Mouse (Mus musculus) forebrain, embryonic 13.5 days (tissue): ENCODE results near the gene Ifit3b. TPM values are rescaled to one million over a fixed set of nuclear protein-coding genes. Genes with fewer than 3 reads are reported as not detected.
"Not testable (repeated sequence)": the region's sequence is repeated elsewhere in the genome, so short reads cannot be mapped to it uniquely, and the experiment has no call there.

Source experiments
- ATAC-seq: fragments of 200-750 bp; cut with Nextera tagmentation; 2 replicates; pipeline ENCODE4 v1.8.0; 2017
- H3K27ac ChIP-seq: fragments of 300-500 bp; sonication (generic); 2 replicates; pipeline ENCODE4 v1.5.1; 2015; ENCODE audit warnings: inconsistent platforms, mild to moderate bottlenecking, moderate library complexity
- H3K27me3 ChIP-seq: fragments of 300-500 bp; sonication (generic); 2 replicates; pipeline ENCODE4 v1.6.1; 2015; ENCODE audit warnings: mild to moderate bottlenecking, inconsistent platforms
- H3K36me3 ChIP-seq: fragments of 300-500 bp; sonication (generic); 2 replicates; pipeline ENCODE4 v1.6.1; 2015; ENCODE audit warnings: mild to moderate bottlenecking, inconsistent platforms; ENCODE audit not compliant: poor library complexity, severe bottlenecking
- H3K4me1 ChIP-seq: fragments of 300-500 bp; sonication (generic); 2 replicates; pipeline ENCODE4 v1.6.1; 2015; ENCODE audit warnings: inconsistent platforms
- H3K4me2 ChIP-seq: fragments of 300-500 bp; sonication (generic); 2 replicates; pipeline ENCODE4 v1.6.1; 2015; ENCODE audit warnings: inconsistent platforms, mild to moderate bottlenecking, moderate library complexity
- H3K4me3 ChIP-seq: fragments of 300-500 bp; sonication (generic); 2 replicates; pipeline ENCODE4 v1.5.1; 2015; ENCODE audit warnings: mild to moderate bottlenecking, inconsistent platforms
- H3K9ac ChIP-seq: fragments of 300-500 bp; sonication (generic); 2 replicates; pipeline ENCODE4 v1.6.1; 2015; ENCODE audit warnings: mild to moderate bottlenecking, inconsistent platforms
- H3K9me3 ChIP-seq: fragments of 300-500 bp; sonication (generic); replicated peaks from 2 replicates; pipeline ENCODE4 v1.6.1; 2016; ENCODE audit warnings: inconsistent platforms
- WGBS: fragments of 180-500 bp; shearing (Covaris S2); methylation state at CpG from one replicate; pipeline ENCODE4 v1.1.7; 2015; 5-methylcytosine and 5-hydroxymethylcytosine counted together
- polyA plus RNA-seq: library from polyadenylated mRNA; unstranded; fragments of >200 nt; fragmentation: Nextera tagmentation; extraction: Ambion mirVana; gene quantifications from 2 replicates; pipeline ENCODE4 v1.2.1, GENCODE M21; 2015

The Ifit3b gene
- polyA plus RNA-seq, 1 experiment from 2014 or later: not detected

DNA sequence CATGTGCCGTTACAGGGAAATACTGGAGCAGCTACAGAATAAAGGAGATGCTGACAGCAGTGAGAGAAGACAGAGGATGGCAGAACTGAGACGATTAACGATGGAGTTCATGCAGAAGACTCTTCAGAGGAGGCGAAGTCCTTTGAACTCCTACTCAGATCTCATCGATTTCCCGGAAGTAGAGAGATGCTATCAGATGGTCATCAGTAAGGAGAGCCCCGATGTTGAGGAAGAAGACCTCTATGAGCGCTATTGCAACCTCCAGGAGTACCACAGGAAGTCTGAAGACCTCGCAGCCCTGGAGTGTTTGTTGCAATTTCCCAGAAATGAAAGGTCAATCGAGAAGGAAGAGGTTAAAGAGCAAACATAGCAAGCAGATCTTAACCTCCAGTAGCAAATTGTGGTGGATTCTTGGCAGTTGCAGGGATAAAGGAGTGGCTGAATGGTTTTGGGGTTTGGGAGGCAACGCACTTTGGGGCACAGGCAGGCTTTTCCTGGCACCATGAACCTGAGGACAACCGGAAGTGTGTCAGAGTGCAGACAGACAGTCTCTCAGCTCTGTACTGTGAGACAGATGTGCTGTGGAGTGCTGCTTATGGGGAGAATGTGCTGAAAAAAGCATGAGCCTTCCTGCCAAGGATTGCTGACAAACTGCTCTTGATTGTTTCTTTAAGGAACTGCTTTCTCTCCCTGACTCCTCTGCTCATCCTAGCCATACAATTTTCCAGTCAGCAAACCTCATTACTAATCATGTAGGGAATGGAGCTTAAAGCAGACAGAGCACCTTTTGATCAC, 19.7 kb upstream of the Ifit3b start:
- H3K9me3 ChIP-seq, H3K27me3 ChIP-seq, H3K9ac ChIP-seq, H3K4me1 ChIP-seq, ATAC-seq, H3K4me3 ChIP-seq, H3K27ac ChIP-seq, H3K4me2 ChIP-seq, H3K36me3 ChIP-seq: not testable (repeated sequence)
- WGBS: 90% methylated on average over 8 of the region's 12 CpGs

DNA sequence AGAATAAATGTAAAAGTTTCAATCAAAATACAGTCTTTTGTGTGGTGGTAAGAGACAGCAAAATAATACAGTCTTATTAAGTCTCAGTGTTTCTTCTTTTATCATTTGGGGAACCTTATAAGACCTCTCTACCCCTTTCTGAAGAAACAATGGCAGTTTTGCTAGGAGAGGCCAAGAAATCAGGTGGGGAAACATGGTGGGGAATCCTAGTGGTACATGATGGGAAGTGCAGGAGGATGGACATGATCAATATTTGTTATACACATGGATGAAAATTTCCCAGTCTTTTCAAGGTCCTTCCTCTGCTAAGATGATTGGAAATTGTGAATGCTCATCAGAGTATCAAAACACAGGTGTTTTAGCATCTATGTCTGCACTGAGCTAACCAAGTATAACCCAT, 18.8 kb upstream of the Ifit3b start:
- ATAC-seq: no peak
- H3K4me3 ChIP-seq: no peak overlapping the region
- no peak overlapping the region for H3K4me2 ChIP-seq
- H3K4me1 ChIP-seq: no peaks in the 10 kb centered on the region
- H3K27ac ChIP-seq: no peak overlapping the region
- no peaks in the 10 kb centered on the region for H3K36me3 ChIP-seq
- no peaks in the 10 kb centered on the region for H3K9me3 ChIP-seq
- H3K9ac ChIP-seq: no peak overlapping the region
- no peaks in the 10 kb centered on the region for H3K27me3 ChIP-seq

DNA sequence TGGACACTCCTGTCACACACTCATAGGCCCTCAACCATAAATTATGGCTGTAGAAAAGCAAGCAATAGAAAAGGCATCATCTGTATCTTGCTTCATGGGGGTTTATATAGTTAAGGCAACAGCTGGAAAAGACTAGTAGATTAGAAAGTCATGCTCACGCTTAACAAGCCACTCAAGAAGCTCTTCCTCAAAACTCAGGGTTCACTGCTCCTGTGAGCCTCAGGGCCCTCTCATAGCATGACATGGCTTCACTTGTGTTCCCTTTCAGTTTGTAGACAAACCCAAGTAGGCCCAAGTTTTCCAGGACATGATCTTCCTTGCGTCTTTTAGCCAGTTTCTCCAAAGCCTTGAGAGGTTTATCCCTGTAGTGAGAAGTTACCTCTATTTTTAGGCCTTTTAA, 14.3 kb upstream of the Ifit3b start:
- no peaks in the 10 kb centered on the region for H3K9me3 ChIP-seq
- 91% methylated on average over 2 of the region's 2 CpGs for WGBS
- H3K9ac ChIP-seq: no peak overlapping the region
- H3K27me3 ChIP-seq: no peaks in the 10 kb centered on the region
- no peaks in the 10 kb centered on the region for H3K36me3 ChIP-seq
- no peak for ATAC-seq
- H3K4me1 ChIP-seq: no peaks in the 10 kb centered on the region
- no peak overlapping the region for H3K4me3 ChIP-seq
- H3K27ac ChIP-seq: no peak overlapping the region
- no peak overlapping the region for H3K4me2 ChIP-seq

DNA sequence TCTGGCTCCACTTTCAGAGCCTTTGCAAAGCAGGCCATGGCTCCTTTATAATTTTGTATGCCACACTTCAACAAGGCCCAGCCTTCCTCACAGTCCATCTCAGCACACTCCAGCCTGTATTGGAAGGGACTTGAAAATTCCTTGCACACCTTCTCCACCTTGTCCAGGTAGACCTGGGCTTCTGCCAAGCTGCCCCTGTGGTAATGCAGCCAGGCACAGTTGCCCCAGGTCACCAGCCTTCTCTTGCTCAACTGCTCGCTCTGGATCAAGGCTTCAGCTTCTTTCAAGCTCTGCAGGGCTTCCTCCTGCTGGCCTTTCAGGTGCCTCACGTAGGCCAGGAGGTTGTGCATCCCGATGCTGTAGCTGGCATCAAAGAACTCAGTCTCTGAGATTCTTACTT, 13.2 kb upstream of the Ifit3b start:
- not testable (repeated sequence) for H3K4me1 ChIP-seq, H3K27ac ChIP-seq, H3K9ac ChIP-seq, H3K27me3 ChIP-seq, H3K9me3 ChIP-seq, H3K36me3 ChIP-seq, H3K4me3 ChIP-seq, H3K4me2 ChIP-seq, ATAC-seq
- 82% methylated on average over 3 of the region's 3 CpGs for WGBS

DNA sequence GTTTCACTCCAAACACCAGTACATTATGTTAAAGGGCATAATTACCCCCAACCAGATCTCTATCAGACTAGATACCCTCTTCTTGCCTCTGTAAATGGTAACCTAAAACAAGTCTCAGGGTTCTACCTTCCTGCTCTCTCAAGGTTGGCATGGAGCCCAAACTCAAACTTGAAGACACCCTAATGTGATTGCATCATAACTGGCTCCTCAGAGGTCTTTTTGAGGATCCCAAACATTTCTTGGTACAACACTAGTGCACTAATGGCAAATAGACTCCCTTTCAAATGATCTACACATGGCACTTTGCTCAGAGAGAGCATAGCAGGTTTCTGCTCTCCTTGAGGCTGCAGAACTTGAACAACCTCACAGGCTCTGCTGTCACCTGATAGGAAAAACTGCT, 11.0 kb upstream of the Ifit3b start:
- no peaks in the 10 kb centered on the region for H3K9me3 ChIP-seq
- no peak for ATAC-seq
- no peak overlapping the region for H3K4me2 ChIP-seq
- no peak overlapping the region for H3K4me3 ChIP-seq
- no peak overlapping the region for H3K9ac ChIP-seq
- no peaks in the 10 kb centered on the region for H3K4me1 ChIP-seq
- H3K27me3 ChIP-seq: no peaks in the 10 kb centered on the region
- no peaks in the 10 kb centered on the region for H3K36me3 ChIP-seq
- H3K27ac ChIP-seq: no peak overlapping the region

DNA sequence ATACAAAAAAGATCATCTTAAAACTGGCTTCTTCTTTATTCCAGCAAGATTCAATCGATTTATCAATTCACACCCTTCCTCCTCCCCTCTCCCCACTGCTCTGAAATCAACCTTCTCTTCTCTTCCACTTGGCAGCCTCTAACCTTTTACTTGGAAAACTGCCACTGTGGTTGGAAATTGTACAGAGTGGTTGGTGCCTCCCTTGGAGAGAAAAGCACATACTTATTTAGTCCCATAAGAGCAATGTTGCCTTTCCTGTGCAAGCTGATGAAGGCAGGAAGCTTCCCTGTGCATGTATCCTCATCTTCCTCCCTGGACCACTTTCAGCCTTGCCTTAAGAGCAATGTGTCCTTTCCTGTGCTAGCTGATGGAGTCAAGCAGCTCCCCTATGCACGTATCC, 9.4 kb upstream of the Ifit3b start:
- no peaks in the 10 kb centered on the region for H3K4me1 ChIP-seq
- 82% methylated on average over 2 of the region's 2 CpGs for WGBS
- no peak overlapping the region for H3K4me2 ChIP-seq
- no peaks in the 10 kb centered on the region for H3K9me3 ChIP-seq
- no peak overlapping the region for H3K27ac ChIP-seq
- ATAC-seq: no peak
- no peak overlapping the region for H3K9ac ChIP-seq
- no peaks in the 10 kb centered on the region for H3K36me3 ChIP-seq
- H3K4me3 ChIP-seq: no peak overlapping the region
- H3K27me3 ChIP-seq: no peaks in the 10 kb centered on the region

DNA sequence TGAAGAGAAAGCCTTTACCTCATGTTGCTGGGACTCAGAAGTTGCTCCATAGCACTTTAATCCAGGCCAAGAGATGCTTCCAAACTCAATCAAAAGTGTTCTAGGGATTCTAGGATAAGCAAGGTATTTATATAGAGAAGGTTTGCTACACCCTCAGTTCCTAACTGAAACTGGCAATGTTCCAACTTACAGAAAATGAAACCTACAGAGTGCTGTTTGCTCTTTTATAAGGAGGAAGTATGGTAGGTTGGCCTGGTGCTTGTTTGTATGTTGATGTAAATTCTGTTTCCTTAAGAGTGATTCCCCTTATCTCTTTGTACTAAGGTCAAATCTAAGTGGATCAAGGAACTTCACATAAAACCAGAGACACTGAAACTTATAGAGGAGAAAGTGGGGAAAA, 8.5 kb upstream of the Ifit3b start:
- not testable (repeated sequence) for H3K27ac ChIP-seq, H3K4me2 ChIP-seq, H3K36me3 ChIP-seq, ATAC-seq, H3K9ac ChIP-seq, H3K9me3 ChIP-seq, H3K27me3 ChIP-seq, H3K4me1 ChIP-seq, H3K4me3 ChIP-seq

DNA sequence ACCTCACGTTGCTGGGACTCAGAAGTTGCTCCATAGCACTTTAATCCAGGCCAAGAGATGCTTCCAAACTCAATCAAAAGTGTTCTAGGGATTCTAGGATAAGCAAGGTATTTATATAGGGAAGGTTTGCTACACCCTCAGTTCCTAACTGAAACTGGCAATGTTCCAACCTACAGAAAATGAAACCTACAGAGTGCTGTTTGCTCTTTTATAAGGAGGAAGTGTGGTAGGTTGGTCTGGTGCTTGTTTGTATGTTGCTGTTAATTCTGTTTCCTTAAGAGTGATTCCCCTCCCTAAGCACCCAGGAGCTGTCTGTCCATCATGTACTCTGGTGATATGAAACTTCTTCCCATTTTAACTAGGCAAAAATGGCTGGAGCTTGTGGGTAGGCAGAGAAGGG, 5.9 kb upstream of the Ifit3b start, which contains the start of gene Ifit1bl1:
Gene Ifit1bl1, minus strand, starts transcription at position 69 of the 400 bp plus-strand sequence.
- H3K4me1 ChIP-seq, H3K9me3 ChIP-seq, H3K9ac ChIP-seq, H3K27me3 ChIP-seq, H3K4me3 ChIP-seq, ATAC-seq, H3K27ac ChIP-seq, H3K4me2 ChIP-seq, H3K36me3 ChIP-seq: not testable (repeated sequence)
- 37% methylated on average over 1 of the region's 1 CpGs for WGBS

DNA sequence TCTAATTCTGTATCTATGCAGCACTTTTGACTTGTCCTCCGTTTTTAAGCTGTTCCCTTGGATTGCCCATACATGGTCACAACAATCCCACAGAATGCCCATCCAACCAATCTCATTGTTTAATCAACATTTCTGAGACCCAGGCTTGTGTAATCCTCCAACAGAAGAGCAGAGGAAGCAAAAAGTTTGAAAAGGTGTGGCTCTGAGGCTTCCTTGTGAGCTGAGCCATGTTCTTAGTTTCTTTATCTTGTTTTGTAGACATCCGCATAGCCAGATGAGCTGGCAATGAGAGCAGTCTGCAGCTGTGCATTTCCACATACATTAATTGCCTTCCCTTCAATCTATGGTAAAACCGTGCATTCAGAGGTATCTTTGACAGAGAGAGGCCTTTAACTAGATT, 2.3 kb upstream of the Ifit3b start:
- Histone ChIP-seq H3K4me3 (no peak overlapping the region), H3K36me3 (no peaks in the 10 kb centered on the region), H3K27ac (no peak overlapping the region), H3K9ac (no peak overlapping the region), H3K4me1 (no peaks in the 10 kb centered on the region), H3K9me3 (no peaks in the 10 kb centered on the region), H3K4me2 (no peak overlapping the region), H3K27me3 (0 out of 2 replicates have a peak, but pooled peaks cover 2% of the 10 kb centered on the region)
- ATAC-seq: no peak
- WGBS: 86% methylated on average over 3 of the region's 3 CpGs

DNA sequence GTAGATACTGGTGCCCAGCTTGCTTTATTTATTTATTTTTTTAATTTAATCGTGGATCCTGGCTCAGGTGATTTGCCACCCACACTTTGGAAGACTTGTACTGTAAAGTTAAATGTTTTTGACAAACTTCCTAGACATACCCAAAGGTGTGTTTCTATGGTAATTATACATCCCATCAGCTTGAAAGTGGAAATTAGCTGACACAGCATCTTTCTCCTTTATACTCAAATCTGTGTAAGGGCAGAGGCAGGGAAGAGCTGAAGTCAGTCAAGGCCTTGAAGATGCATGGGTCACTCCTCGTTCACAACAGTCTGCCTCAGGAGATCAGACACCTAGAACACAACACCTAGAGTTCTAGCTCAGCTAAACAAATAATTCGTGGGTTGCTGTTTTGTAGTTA, 2.3 kb downstream of the Ifit3b start:
- H3K27me3 ChIP-seq, H3K9ac ChIP-seq, H3K4me2 ChIP-seq, H3K36me3 ChIP-seq, H3K27ac ChIP-seq, H3K4me3 ChIP-seq, H3K9me3 ChIP-seq, ATAC-seq, H3K4me1 ChIP-seq: not testable (repeated sequence)
- WGBS: 78% methylated on average over 3 of the region's 3 CpGs

DNA sequence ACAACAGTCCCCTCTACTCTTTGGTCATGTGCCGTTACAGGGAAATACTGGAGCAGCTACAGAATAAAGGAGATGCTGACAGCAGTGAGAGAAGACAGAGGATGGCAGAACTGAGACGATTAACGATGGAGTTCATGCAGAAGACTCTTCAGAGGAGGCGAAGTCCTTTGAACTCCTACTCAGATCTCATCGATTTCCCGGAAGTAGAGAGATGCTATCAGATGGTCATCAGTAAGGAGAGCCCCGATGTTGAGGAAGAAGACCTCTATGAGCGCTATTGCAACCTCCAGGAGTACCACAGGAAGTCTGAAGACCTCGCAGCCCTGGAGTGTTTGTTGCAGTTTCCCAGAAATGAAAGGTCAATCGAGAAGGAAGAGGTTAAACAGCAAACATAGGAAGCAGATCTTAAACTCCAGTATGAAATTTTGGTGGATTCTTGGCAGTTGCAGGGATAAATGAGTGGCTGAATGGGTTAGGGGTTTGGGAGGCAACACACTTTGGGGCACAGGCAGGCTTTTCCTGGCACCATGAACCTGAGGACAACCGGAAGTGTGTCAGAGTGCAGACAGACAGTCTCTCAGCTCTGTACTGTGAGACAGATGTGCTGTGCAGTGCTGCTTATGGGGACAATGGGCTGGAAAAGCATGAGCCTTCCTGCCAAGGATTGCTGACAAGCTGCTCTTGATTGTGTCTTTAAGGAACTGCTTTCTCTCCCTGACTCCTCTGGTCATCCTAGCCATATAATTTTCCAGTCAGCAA, 4.7 kb downstream of the Ifit3b start:
- not testable (repeated sequence) for H3K36me3 ChIP-seq, ATAC-seq, H3K27ac ChIP-seq, H3K27me3 ChIP-seq, H3K9ac ChIP-seq, H3K9me3 ChIP-seq, H3K4me3 ChIP-seq, H3K4me2 ChIP-seq, H3K4me1 ChIP-seq
- WGBS: 88% methylated on average over 5 of the region's 11 CpGs

DNA sequence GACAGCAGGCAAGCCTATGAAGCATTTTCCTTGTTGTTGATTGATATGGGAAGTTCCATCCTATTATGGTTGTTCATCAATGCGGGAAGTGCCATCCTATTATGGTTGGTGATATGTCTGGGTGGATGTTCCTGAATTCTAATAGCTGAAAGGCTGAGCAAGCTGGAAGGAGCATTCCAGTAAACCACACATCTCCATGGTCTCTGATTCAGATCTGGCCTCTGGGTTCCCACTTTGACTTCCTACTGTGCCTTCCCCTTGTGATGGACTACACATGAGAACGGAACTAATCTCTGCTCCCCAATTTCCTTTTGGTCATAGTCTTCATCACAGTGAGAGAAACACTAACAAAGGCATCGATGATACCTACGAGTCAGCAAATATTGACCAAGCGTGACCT, 13.1 kb downstream of the Ifit3b start:
- WGBS: 95% methylated on average over 5 of the region's 5 CpGs
- H3K4me1 ChIP-seq: no peaks in the 10 kb centered on the region
- no peak overlapping the region for H3K4me3 ChIP-seq
- H3K4me2 ChIP-seq: no peak overlapping the region
- no peaks in the 10 kb centered on the region for H3K9me3 ChIP-seq
- no peaks in the 10 kb centered on the region for H3K27me3 ChIP-seq
- H3K36me3 ChIP-seq: no peaks in the 10 kb centered on the region
- no peak overlapping the region for H3K9ac ChIP-seq
- H3K27ac ChIP-seq: no peak overlapping the region
- no peak for ATAC-seq

DNA sequence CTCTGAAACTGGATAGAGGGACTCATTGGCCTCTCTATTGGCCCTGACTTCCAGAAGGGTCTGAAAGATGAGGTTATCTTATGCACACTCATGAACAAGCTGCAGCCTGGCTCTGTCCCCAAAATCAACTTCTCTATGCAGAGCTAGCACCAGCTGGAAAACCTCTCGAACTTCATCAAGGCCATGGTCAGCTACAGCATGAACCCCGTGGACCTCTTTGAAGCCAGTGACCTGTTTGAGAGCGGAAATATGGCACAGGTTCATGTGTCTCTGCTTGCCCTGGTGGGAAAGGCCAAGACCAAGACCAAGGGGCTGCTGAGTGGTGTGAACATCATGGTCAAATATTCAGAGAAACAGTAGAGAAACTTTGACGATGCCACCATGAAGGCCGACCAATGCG, 16.0 kb downstream of the Ifit3b start:
- WGBS: 94% methylated on average over 6 of the region's 6 CpGs
- H3K27ac ChIP-seq: no peak overlapping the region
- no peaks in the 10 kb centered on the region for H3K9me3 ChIP-seq
- no peak overlapping the region for H3K4me3 ChIP-seq
- H3K4me2 ChIP-seq: no peak overlapping the region
- no peaks in the 10 kb centered on the region for H3K27me3 ChIP-seq
- H3K9ac ChIP-seq: no peak overlapping the region
- no peaks in the 10 kb centered on the region for H3K4me1 ChIP-seq
- H3K36me3 ChIP-seq: no peaks in the 10 kb centered on the region
- no peak for ATAC-seq
